Mouse (Mus musculus): ENCODE results near the gene Ttc39b. TPM values are rescaled to one million over a fixed set of nuclear protein-coding genes. Genes with fewer than 3 reads are reported as not detected.

The Ttc39b gene
- polyA plus RNA-seq, 1 experiment from 2014 or later = 7.1 TPM

- no peak for ATAC-seq
- WGBS = 86% methylated on average over 13 of the region's 13 CpGs
- no peaks in the 10 kb centered on the region for H3K9me3 ChIP-seq (replicated peaks; ENCODE audit: control insufficient read depth, low read length, poor library complexity, severe bottlenecking)
- H3K9ac ChIP-seq (ENCODE audit: low read depth, low read length) = no peak overlapping the region
- H3K36me3 ChIP-seq (ENCODE audit: control insufficient read depth, insufficient read depth, low read length) = no peaks in the 10 kb centered on the region
- no peaks in the 10 kb centered on the region for H3K4me1 ChIP-seq (ENCODE audit: control insufficient read depth, insufficient read depth, low read length)
- H3K4me2 ChIP-seq (ENCODE audit: low read length) = no peak overlapping the region
- H3K27me3 ChIP-seq (ENCODE audit: control insufficient read depth, insufficient read depth, low read depth, low read length) = no peaks in the 10 kb centered on the region
- H3K4me3 ChIP-seq (ENCODE audit: low read depth, low read length) = no peak overlapping the region
- no peak overlapping the region for H3K27ac ChIP-seq (ENCODE audit: low read length)
These were observed 103.1 kb downstream of the Ttc39b start for GRCm38 (mm10) chr4:83220761-83221557.

GRCm38 (mm10) chr4:83219253-83219652, 104.8 kb downstream of the Ttc39b start:
- ATAC-seq = no peak
- no peak overlapping the region for H3K4me2 ChIP-seq (ENCODE audit: low read length)

DNA sequence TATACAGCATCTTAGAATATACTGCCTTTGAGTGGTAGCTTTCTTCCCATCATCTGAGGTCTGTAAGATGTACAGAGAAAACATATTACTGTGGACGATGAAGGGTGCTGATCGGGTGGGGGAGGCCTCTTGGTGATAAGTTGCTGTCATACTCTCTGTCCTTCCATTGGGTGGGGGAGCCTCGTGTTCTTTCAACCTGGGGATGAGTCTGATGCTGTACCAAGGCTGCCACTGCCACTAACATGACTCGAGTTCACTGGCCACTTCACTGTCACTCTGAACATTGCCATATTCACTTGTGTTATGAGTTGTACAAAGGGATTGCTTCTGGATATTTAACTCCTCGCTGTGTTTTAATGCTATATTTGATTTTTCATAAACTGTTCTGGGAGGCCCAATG, 106.9 kb downstream of the Ttc39b start:
- Histone ChIP-seq H3K9me3 (replicated peaks; ENCODE audit: control insufficient read depth, low read length, poor library complexity, severe bottlenecking) (no peaks in the 10 kb centered on the region), H3K27me3 (ENCODE audit: control insufficient read depth, insufficient read depth, low read depth, low read length) (no peaks in the 10 kb centered on the region), H3K36me3 (ENCODE audit: control insufficient read depth, insufficient read depth, low read length) (no peaks in the 10 kb centered on the region), H3K27ac (ENCODE audit: low read length) (no peak overlapping the region), H3K9ac (ENCODE audit: low read depth, low read length) (no peak overlapping the region), H3K4me2 (ENCODE audit: low read length) (no peak overlapping the region), H3K4me1 (ENCODE audit: control insufficient read depth, insufficient read depth, low read length) (peaks cover 11% of the 10 kb centered on the region; the same call in 1 of the 2 replicates), H3K4me3 (ENCODE audit: low read depth, low read length) (no peak overlapping the region)
- ATAC-seq = no peak
- WGBS = 93% methylated on average over 5 of the region's 5 CpGs

More at GRCm38 (mm10) chr4:83219253-83219652, 104.8 kb downstream of the Ttc39b start:
- Histone ChIP-seq H3K27me3 (ENCODE audit: control insufficient read depth, insufficient read depth, low read depth, low read length) (no peaks in the 10 kb centered on the region), H3K27ac (ENCODE audit: low read length) (no peak overlapping the region), H3K9me3 (replicated peaks; ENCODE audit: control insufficient read depth, low read length, poor library complexity, severe bottlenecking) (no peaks in the 10 kb centered on the region), H3K4me1 (ENCODE audit: control insufficient read depth, insufficient read depth, low read length) (peaks cover 10% of the 10 kb centered on the region; the same call in 1 of the 2 replicates), H3K4me3 (ENCODE audit: low read depth, low read length) (no peak overlapping the region), H3K9ac (ENCODE audit: low read depth, low read length) (no peak overlapping the region), H3K36me3 (ENCODE audit: control insufficient read depth, insufficient read depth, low read length) (no peaks in the 10 kb centered on the region)
- WGBS = 81% methylated on average over 5 of the region's 5 CpGs

GRCm38 (mm10) chr4:83216381-83216780, 107.7 kb downstream of the Ttc39b start:
- no peak overlapping the region for H3K4me2 ChIP-seq (ENCODE audit: low read length)
- WGBS = 76% methylated on average over 7 of the region's 7 CpGs
- H3K9ac ChIP-seq (ENCODE audit: low read depth, low read length) = no peak overlapping the region
- no peaks in the 10 kb centered on the region for H3K9me3 ChIP-seq (replicated peaks; ENCODE audit: control insufficient read depth, low read length, poor library complexity, severe bottlenecking)
- no peak for ATAC-seq
- H3K27ac ChIP-seq (ENCODE audit: low read length) = no peak overlapping the region
- H3K4me3 ChIP-seq (ENCODE audit: low read depth, low read length) = no peak overlapping the region
- H3K36me3 ChIP-seq (ENCODE audit: control insufficient read depth, insufficient read depth, low read length) = no peaks in the 10 kb centered on the region
- H3K4me1 ChIP-seq (ENCODE audit: control insufficient read depth, insufficient read depth, low read length) = peaks cover 11% of the 10 kb centered on the region; the same call in 1 of the 2 replicates
- no peaks in the 10 kb centered on the region for H3K27me3 ChIP-seq (ENCODE audit: control insufficient read depth, insufficient read depth, low read depth, low read length)

GRCm38 (mm10) chr4:83215776-83216175, 108.3 kb downstream of the Ttc39b start:
- Histone ChIP-seq H3K9me3 (replicated peaks; ENCODE audit: control insufficient read depth, low read length, poor library complexity, severe bottlenecking) (no peaks in the 10 kb centered on the region), H3K4me3 (ENCODE audit: low read depth, low read length) (no peak overlapping the region), H3K4me2 (ENCODE audit: low read length) (no peak overlapping the region), H3K9ac (ENCODE audit: low read depth, low read length) (no peak overlapping the region), H3K27ac (ENCODE audit: low read length) (no peak overlapping the region), H3K36me3 (ENCODE audit: control insufficient read depth, insufficient read depth, low read length) (no peaks in the 10 kb centered on the region), H3K27me3 (ENCODE audit: control insufficient read depth, insufficient read depth, low read depth, low read length) (no peaks in the 10 kb centered on the region), H3K4me1 (ENCODE audit: control insufficient read depth, insufficient read depth, low read length) (peaks cover 11% of the 10 kb centered on the region; the same call in 1 of the 2 replicates)
- no peak for ATAC-seq
- 90% methylated on average over 1 of the region's 1 CpGs for WGBS

- H3K4me2 ChIP-seq (ENCODE audit: low read length) = no peak overlapping the region
- peaks cover 11% of the 10 kb centered on the region; the same call in 1 of the 2 replicates for H3K4me1 ChIP-seq (ENCODE audit: control insufficient read depth, insufficient read depth, low read length)
- peak overlapping the region; percentile 41; the same call in 1 of the 2 replicates for H3K27ac ChIP-seq (ENCODE audit: low read length)
- no peaks in the 10 kb centered on the region for H3K9me3 ChIP-seq (replicated peaks; ENCODE audit: control insufficient read depth, low read length, poor library complexity, severe bottlenecking)
- no peak overlapping the region for H3K9ac ChIP-seq (ENCODE audit: low read depth, low read length)
- no peak for ATAC-seq
- 57% methylated on average over 9 of the region's 9 CpGs for WGBS
- no peaks in the 10 kb centered on the region for H3K36me3 ChIP-seq (ENCODE audit: control insufficient read depth, insufficient read depth, low read length)
- H3K4me3 ChIP-seq (ENCODE audit: low read depth, low read length) = no peak overlapping the region
- no peaks in the 10 kb centered on the region for H3K27me3 ChIP-seq (ENCODE audit: control insufficient read depth, insufficient read depth, low read depth, low read length)
These were observed 109.1 kb downstream of the Ttc39b start for GRCm38 (mm10) chr4:83214822-83215558.

DNA sequence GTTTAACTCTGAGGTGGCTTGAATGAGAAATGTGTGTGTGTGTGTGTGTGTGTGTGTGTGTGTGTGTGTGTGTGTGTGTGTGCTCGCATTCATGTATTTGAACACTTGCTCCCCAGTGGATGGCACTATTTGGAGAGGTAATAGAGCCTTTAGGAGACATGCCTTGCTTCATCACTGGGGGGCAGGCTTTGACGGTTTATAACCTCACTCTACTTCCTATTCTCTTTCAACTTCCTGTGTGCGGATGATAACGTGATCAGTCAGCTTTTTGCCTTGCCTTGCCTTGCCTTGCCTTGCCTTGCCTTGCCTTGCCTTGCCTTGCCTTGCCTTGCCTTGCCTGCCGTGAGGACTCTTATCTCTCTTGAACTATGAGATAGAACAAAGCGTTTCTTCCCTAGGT, 110.3 kb downstream of the Ttc39b start:
- no peak overlapping the region for H3K9ac ChIP-seq (ENCODE audit: low read depth, low read length)
- H3K36me3 ChIP-seq (ENCODE audit: control insufficient read depth, insufficient read depth, low read length) = no peaks in the 10 kb centered on the region
- H3K4me2 ChIP-seq (ENCODE audit: low read length) = no peak overlapping the region
- H3K27me3 ChIP-seq (ENCODE audit: control insufficient read depth, insufficient read depth, low read depth, low read length) = no peaks in the 10 kb centered on the region
- WGBS = 87% methylated on average over 6 of the region's 6 CpGs
- H3K4me3 ChIP-seq (ENCODE audit: low read depth, low read length) = no peak overlapping the region
- H3K9me3 ChIP-seq (replicated peaks; ENCODE audit: control insufficient read depth, low read length, poor library complexity, severe bottlenecking) = no peaks in the 10 kb centered on the region
- peaks cover 11% of the 10 kb centered on the region; the same call in 1 of the 2 replicates for H3K4me1 ChIP-seq (ENCODE audit: control insufficient read depth, insufficient read depth, low read length)
- no peak for ATAC-seq
- no peak overlapping the region for H3K27ac ChIP-seq (ENCODE audit: low read length)

GRCm38 (mm10) chr4:83211709-83212108, 112.3 kb downstream of the Ttc39b start:
- Histone ChIP-seq H3K9ac (ENCODE audit: low read depth, low read length) (no peak overlapping the region), H3K4me2 (ENCODE audit: low read length) (no peak overlapping the region), H3K27me3 (ENCODE audit: control insufficient read depth, insufficient read depth, low read depth, low read length) (no peaks in the 10 kb centered on the region), H3K4me1 (ENCODE audit: control insufficient read depth, insufficient read depth, low read length) (peaks cover 20% of the 10 kb centered on the region), H3K9me3 (replicated peaks; ENCODE audit: control insufficient read depth, low read length, poor library complexity, severe bottlenecking) (no peaks in the 10 kb centered on the region), H3K4me3 (ENCODE audit: low read depth, low read length) (no peak overlapping the region), H3K27ac (ENCODE audit: low read length) (no peak overlapping the region), H3K36me3 (ENCODE audit: control insufficient read depth, insufficient read depth, low read length) (no peaks in the 10 kb centered on the region)
- 74% methylated on average over 12 of the region's 12 CpGs for WGBS
- ATAC-seq = no peak

DNA sequence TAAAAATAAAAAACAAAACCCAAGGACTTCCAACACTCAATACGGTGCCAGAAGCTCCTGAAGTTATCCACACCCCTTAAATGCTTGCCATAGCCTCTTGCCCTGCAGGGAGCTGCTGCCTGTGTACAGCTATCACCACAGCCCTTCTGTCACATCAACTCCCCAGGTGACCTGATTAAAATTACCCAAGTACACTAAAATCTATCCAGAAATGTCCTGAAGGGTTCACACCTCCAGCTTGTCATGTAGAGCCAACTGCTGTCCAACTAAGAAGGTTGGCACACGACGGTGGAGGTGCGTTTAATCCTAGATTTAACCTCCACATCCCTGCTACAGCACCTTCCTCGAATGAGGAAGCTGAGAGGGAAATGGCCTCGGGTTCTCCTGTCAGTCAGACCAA, 113.6 kb downstream of the Ttc39b start:
- Histone ChIP-seq H3K4me3 (ENCODE audit: low read depth, low read length) (no peak overlapping the region), H3K27me3 (ENCODE audit: control insufficient read depth, insufficient read depth, low read depth, low read length) (no peaks in the 10 kb centered on the region), H3K27ac (ENCODE audit: low read length) (no peak overlapping the region), H3K9ac (ENCODE audit: low read depth, low read length) (no peak overlapping the region), H3K4me1 (ENCODE audit: control insufficient read depth, insufficient read depth, low read length) (peaks cover 22% of the 10 kb centered on the region), H3K36me3 (ENCODE audit: control insufficient read depth, insufficient read depth, low read length) (no peaks in the 10 kb centered on the region), H3K4me2 (ENCODE audit: low read length) (no peak overlapping the region), H3K9me3 (replicated peaks; ENCODE audit: control insufficient read depth, low read length, poor library complexity, severe bottlenecking) (no peaks in the 10 kb centered on the region)
- ATAC-seq = no peak
- 71% methylated on average over 6 of the region's 6 CpGs for WGBS
